Mouse (Mus musculus) 416B (cell line): Measurements from ENCODE around the gene Tmbim1.
"Not testable (repeated sequence)": the region's sequence is repeated elsewhere in the genome, so short reads cannot be mapped to it uniquely, and the experiment has no call there.

ENCODE experiments used
- DNase-seq: peaks from one replicate; pipeline ENCODE4 v3.0.0; 2011; ENCODE audit warnings: low read depth

Tmbim1 gene

DNA sequence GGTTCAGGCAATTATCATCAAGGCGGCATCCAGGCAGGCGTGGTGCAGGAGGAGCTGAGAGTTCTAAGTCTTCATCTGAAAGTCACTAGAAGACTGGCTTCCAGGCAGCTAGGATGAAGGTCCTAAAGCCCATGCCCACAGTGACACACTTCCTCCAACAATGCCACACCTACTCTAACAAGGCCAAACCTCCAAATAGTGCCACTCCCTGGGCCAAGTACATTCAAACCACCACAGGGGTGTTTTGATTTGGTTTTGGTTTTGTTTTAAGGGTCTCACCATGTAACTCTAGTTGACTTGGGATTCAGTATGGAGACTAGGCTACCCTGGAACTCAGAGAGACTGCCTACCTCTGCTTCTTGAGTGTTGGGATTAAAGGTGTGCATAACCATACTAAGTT, at the start of gene Tmbim1:
Tmbim1 (minus strand) TSS at position 101 of the 400 bp plus-strand sequence.
- DNase-seq, result no peak

DNA sequence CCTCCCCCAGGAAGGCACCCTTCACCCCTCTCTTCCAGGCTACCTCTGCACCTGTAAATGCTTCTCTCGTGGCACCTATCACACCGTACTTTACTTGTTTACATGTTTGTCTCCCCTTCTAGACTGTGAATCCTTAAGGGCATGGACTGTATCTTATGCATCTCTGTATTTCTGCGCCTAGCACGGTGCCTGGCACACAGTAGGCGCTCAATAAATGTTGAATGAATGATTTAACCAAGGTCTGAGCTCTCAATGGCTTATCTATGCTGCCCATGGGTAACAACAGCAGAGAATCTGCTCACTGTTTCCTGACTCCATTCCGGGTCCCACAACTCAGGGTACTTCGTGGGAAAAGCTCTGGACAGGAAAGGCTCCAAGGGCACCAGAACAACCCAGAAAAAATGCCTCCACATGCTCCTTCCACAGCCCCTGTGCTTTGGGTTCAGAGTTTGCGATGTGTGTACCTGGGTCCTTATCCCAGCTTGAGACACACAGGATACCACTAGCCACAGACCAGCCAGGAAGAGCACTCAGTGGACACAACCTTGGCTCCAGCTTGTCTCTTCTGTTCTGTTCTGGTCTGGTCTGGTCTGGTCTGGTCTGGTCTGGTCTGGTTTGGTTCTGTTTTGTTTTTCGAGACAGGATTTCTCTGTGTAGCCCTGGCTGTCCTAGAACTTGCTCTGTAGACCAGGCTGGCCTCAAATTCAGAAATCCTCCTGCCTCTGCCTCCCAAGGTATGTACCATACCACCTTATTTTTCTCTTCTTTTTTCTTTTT, 48.2 kb upstream of the Tmbim1 start:
- no peak for DNase-seq

DNA sequence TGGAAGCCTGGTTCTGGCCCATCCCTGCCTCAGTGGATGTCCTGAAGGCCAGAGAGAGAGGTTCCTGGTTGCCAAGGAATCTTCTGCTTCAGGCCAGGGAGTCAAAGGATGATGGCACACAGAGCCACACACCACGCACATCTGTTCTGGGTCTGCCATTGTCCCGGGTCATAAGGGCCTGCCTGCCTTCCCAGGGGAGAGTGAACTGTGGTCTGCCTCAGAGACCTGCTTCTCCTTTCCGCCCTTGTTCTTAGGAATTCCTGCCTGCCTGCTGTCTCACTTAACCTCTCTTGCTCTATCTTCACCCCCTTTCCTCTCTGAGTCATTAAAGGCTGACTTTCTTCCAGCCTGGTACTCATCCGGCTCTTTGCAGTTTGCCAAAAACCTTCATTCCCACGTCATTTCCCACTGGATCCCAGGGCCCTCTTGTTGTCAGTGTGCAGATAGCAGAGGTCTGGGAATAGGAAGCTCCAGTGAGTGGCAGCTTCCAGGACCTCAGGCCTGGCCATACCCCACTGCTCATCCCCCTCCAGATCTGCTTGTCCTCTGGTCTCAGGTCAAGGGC, 47.2 kb upstream of the Tmbim1 start:
- DNase-seq, result no peak

DNA sequence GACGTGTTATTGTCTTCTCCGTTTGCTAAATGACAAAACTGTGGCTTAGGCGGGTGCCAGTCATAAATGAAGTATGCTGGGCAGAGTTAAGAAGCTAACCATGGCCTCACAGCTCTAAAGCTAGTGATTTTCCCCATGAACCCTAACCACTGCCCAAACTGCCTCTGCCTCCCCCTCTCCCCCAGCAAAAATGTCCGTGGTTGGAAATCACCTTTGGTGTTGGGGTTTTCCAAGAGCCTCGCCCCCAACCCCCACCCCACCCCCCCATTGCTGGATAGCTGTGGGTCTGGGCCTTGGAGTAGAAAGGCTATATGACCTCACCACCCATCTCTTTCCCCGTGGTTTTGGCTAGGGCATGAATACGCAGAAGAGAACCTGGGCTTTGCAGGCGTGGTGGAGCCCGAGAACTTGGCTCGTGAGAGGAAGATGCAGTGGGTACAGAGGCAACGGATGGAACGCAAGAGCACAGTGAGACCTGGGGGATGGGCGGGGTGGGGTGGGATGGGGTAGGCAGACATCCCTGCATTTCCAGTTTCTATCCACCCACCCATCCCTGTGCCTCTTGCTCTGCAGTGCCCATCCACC, 45.9 kb upstream of the Tmbim1 start:
- no peak for DNase-seq

DNA sequence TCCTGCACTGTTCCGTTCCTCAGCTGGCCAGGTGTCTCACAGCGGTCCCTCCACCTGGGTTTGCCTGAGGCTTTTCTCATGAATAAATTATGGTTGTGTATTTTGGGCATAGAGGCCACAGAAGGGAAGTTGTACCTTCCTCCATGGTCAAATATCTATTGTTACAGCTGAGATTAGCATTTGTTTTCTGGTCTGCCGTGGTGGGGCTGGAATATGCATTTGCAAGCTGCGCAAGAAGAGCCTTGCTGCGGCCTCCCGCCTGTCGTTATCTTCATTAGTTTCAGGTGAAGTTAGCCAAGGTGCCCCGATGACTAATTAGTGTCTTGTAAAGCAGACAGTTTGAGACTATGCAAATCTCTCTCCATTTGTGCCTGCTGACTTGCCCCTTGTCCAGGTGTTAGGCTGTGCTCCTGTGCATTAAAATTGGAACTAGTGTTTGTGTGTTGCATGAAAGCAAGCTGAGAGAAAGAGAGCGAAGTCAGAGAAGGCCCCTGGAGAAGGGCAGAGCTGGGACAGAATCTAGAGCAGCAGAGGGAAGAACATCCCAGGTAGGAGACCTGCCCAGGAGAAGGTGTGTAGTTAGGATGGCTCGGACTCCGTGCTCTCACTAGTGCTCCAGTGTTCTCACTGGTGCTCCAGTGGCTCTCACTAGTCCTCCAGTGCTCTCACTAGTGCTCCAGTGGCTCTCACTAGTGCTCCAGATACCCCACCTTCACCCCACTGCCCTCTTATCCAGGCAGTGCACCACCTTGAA, 38.9 kb upstream of the Tmbim1 start:
- DNase-seq, result no peak

DNA sequence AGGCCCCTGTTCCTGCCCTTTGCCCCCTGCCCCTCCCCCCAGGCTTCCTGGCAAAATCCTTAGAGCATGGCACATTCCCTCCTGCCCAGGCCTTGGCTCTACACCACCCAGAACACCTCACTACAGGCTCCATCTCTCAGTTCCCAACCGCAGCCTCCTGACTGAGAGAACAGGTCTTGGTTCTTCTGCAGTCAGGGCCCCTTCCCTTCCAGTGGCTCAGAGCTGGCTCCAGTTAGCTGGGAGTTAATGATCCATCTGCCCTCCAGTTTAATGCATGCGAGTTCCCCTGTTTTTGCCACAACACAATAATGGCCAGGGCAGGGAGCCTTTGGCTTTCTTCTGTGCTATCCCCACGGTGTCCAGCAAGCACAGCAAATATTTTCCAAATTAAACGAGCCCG, 37.7 kb upstream of the Tmbim1 start:
- DNase-seq, result no peak

DNA sequence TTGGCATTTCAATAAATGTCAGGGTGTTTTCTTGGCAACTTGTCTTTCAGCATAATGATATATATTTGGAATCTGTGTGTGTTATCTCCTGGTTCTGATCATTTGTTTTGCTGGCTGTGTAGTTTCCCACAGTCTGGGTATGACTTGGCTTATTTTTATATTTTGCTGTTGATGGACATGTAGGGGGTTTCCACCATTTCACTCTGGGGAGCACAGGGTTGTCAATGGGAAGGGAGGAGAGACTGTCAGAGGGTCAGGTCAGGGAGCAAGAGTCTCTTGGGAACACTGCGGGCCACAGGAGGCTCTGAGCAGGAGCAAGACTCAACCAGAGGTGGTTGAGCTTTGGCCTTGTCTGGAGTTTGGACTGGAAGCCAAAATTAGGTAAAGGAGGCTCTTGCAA, 36.9 kb upstream of the Tmbim1 start:
- DNase-seq, result no peak

DNA sequence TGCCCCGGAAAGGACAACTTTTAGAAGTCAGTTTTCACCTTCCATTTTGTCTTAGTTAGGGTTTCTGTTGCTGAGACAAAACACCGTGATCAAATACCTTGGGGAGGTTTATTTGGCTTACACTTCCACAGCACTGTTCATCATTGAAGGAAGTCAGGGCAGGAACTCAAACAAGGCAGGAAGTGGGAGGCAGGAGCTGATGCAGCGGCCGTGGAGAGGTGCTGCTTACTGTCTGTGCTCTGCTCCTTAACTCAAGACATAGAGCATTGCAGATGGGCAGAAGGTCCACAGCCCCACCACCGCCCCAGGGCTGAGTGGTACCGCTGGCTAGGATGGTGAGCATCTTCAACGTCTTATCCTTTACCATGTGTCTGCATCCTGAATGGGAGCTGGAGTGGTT, 36.5 kb upstream of the Tmbim1 start:
- no peak for DNase-seq

DNA sequence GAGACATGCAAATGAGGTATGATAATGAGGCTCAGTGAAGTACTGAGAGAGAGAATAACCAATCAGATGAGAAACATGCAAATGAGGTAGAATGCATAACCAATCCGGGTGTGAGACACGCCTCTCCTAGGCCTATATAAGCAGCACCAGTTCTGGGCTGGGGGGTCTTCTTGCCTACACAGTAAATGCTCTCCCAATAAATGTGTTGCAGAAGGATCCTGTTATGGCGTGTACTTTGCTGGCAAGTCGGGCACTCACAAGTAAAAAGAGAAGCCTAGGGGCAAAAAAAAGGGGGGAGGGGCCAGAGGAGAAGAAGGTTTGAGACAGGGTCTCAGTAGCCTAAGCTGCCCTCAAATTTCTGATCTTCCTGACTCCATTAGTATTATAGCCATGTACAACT, 35.6 kb upstream of the Tmbim1 start:
- not testable (repeated sequence) for DNase-seq

DNA sequence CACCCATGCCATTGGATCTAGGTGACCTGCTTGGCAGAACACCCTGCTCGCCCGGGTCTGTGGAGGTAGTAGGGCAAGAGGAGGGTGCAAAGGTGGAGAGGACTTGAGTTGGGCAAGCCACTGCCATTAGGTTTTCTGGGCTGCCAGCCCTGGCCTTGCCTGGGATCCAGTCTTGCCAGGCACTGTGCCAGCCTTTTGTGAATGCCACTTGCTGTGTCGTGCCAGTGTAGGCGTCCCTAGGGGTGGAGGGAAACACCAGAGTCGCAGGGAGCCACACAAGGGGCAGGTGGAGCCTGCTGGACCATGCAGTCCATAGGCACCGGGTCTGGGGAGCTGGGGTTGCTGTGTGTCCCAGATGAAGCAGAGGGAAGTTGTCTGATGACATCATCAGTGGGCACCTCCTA, 34.9 kb upstream of the Tmbim1 start:
- no peak for DNase-seq

DNA sequence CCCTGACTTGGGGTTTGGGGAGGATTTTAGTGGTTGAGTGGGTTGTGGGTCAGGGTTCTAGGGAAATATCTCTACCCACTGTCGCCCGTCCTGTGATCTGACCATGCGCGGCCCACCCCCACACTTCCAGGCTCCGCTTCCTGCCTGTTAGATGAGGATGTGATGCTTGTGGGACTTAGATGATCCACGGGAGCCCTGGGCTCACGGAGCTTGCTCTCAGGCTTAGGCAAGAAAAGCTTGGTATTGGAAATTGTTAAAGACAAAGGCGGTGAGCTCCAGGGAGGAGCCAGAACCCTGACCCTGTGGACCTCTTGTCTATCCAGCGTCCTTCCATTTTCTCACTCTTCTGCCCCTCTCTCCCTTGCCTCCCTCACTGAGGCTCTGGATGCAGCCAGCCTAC, 34.5 kb upstream of the Tmbim1 start:
- DNase-seq, result no peak

DNA sequence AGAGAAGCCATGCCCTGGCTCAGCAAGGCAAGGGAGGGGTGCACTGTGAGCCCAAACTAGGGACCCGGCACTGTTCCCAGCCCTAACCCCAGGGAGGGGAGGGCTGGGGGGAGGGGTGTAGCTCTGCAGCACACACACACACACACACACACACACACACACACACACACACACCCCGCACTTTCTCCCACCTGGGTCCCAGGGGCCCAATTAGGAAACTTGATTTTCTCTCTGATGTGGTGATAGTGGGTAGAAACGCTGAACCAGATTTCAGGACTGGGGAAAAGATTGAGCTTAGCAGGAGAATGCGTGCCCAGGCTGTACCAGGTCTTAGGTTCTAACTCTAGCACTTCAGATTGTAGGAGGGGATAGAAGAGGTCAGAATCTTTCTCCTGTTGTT, 33.2 kb upstream of the Tmbim1 start:
- no peak for DNase-seq

DNA sequence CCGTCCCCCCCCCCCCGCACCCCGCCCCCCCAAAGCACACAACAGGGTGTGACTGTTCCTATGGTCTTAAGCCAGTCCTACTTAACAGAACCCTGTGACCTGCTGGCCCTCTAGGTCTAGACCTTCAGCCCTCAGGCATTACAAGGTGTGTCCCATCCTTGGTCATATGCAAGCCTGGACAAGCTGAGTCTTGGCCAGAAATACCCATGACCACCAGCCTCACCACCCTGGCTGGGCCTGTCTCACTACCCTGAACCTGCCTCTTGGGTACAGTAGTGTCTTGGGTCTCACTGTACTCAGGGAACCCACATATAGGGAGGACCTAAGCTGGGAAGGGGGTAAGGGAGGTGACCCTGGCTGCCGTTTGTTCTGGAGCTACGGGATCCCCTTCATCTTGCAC, 32.6 kb upstream of the Tmbim1 start:
- no peak for DNase-seq

DNA sequence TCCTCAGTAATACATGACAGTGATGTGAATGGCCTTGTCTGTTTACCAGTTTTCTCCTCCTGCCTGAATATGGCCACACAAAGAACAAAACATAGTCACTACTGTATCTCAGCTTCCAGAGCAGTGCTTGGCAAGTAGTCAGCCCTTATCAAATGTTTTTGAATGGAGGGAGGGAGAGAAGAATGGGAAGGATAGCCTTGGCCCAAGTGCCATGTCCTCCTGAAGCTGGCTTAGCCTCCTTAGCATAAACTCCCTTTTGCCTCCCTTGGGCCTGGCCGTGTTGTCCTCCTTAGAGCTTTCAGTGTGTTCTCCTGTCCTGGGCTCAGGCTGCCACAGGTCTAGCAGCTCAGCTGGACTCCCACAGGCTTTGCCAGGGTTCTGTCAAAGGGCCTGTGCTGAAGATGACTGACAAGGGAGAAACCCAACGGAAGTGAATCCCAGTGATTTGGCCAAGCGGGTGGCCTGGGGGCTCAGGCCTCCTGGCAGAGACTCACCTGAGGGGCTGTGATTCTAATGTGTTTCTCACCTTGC, 31.9 kb upstream of the Tmbim1 start:
- DNase-seq, result no peak

DNA sequence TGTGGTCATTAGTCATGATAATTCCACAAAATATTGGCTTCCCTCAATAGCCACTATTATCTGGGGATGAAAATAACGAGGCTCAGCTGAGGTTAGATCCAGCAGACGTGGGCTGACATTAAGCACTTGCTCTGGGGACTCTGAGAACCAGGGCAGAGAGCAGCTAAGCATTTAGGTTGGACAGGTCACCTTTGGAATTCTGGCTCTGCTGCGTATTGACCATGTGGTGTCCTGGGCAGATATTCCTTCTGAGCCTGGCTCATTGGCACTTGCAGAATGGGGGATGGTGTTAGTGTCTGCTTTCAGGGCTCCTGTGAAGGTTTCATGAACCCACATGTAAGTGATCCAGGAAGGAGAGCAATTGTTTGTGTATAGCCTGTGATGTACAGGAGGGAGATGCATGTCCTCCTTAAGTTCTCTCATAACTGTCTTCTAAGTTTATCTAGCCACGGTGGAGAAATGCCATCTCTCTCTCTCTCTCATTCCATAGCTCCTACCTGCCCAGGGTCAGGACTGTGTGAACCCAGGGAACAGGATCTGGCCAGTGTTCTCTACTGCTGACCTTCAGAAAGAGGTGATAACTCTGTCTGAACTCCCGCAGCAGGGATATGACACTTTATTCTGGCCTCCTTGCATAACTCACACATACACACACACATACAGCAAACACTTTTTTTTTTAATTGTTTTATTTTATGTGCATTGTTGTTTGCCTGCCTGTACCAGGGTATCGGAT, 30.2 kb upstream of the Tmbim1 start:
- no peak for DNase-seq

DNA sequence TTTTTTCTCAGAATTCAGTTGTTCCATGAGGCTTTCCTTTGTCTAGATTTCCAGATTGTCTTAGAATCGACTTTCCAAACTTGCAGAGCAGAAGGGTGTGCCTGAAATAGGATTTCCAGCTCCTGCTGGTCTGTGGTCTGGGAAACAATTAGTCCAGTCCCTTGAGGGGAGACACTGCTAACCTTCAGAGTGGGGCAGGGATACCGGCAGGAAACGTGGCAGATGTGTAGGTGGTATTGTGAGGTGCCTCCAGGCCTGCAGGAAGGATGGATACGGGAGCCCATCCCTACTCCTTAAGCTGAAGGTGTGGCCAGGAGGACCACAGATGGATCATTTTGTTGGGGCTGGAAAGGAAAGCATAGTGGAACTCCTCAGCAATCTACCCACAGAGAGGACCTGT, 29.6 kb upstream of the Tmbim1 start:
- no peak for DNase-seq

DNA sequence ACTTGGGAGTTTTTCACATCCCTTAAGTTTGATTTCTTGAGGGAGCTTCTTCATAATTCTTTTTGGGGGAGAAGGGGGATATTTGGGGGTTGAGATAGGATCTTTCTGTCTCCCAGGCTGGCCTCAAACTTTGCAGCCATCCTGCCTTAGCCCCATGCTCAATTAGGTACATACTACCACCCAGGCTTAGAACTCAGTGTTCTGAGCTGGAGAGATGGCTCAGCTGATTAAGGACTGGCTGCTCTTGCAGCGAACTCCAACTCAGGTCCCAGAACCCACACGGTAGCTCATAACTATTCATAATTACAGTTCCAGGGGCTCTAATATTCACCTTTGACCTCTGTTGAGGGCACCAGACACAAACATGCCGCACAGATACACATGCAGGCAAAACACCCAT, 29.2 kb upstream of the Tmbim1 start:
- DNase-seq, result no peak

DNA sequence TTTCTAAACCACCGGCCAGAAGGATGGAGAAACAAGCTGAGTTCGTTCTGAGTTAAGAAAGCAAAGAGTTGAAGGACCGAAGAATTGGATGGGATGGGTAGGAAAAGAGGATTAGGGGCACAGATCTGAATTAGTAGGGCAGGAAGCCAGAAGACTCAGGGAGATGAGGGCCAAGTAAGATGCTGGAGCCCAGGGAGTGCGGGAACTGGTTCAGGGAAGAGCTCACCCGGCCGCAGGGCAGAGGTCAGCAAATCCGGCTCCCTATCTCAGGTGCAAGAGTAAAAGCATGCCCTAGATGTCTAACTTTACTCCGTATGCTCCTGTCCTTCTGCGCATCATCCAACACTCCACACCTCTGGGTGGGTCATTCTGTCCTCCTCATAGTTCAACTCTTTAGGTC, 27.5 kb upstream of the Tmbim1 start:
- no peak for DNase-seq

DNA sequence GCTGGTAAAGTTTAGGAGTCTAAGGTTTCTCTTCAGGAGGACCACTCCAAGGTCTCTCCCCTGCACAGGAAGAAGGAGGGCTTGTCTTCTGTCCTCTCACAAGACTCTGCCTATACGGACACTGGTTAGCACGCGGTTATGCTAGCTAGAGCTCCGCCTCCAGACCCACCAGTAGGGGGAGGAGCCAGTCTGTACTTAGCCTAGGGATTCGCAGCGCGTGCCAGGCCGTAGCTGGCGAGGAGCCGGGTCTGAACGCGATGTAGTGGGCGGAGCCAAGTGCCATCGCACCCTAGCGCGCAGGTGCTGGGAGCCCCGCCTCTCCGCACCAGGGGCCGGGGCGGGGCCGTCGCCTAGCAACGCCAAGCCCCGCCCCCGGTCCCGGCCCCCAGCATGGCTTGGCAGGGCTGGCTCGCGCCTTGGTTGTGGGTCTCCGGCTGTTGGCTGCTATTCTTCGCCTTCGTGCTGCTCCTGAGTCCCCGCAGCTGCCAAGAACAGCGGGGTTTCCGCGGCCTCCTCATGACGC, 26.9 kb upstream of the Tmbim1 start:
- peak; percentile 99 for DNase-seq

DNA sequence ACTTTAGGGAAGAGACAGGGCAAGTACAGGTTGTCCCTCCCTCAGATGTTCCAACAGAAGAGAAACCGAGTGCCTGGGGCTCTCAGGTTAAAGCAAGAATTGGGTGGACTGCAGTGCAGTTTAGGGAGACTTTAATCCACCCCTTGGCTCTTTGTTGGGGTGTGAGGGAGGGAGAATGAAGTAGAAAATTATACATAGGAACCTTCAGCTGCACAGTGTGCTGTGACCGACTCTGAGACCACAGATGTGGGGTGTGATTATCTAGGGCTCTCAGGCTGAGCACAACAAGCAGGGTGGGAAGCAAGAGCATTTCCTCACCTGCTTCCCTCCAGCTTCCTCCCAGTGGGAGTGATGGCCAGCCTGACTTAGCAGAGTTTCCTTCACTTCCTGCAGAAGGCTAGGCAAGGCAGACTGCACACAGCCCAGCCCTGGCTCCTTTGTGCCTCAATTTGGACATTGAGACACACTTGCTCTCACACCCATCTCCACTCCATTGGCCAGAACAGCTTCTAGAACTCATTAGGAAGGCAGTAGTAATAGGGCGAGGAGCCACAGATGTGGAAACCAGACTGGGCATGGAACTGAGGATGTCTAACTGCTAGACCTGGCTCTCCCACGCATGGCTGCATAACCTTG, 25.7 kb upstream of the Tmbim1 start:
- DNase-seq, result peak; percentile 68

DNA sequence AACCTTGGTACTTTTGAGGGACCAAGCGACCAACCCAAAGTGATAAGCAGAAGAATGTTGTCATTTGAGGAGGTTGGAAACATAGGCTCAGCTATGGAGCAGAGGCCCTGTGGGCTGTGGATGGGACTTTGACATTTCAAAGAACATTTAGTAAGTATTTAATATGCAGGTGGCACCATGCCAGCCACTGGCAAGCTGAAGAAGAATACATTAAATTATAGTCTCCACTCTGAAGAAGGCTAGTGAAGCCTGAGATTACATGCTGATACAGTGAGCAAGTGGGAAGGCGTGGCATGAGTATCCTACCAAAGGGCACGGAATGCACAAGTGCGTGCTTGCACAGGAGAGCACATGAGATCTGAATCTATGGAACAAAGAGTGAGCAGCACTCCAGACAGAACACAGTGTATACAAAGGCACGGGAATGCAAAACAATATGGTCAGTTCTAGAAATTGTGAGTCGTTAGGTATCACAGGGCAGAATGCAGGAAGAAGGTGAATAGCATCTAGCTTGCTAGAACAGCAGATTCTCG, 24.5 kb upstream of the Tmbim1 start:
- no peak for DNase-seq
